Mouse (Mus musculus) G1E-ER4 (cell line): ENCODE results near the gene Tnfsf8. TPM values are rescaled to one million over a fixed set of nuclear protein-coding genes. Genes with fewer than 3 reads are reported as not detected.

ENCODE experiments used
- GATA1 ChIP-seq: IDR thresholded peaks from one replicate; pipeline ENCODE4 v1.8.0; 2012; ENCODE audit warnings: low read length, inconsistent platforms
- polyA plus RNA-seq: library from polyadenylated mRNA; stranded (reverse); fragments of >175 nt; gene quantifications from 2 replicates; pipeline ENCODE4 v1.2.3, GENCODE M21; 2012

The Tnfsf8 gene
- polyA plus RNA-seq, 1 experiment = not detected

GRCm38 (mm10) chr4:63853782-63854386, 7.3 kb downstream of the Tnfsf8 start:
- TF ChIP-seq GATA1 = no peak

- TF ChIP-seq GATA1 = no peak
Observed at GRCm38 (mm10) chr4:63850082-63850481, 11.1 kb downstream of the Tnfsf8 start.

GRCm38 (mm10) chr4:63846881-63847597, 14.1 kb downstream of the Tnfsf8 start:
- no peak for TF ChIP-seq GATA1

- no peak for TF ChIP-seq GATA1
Observed at GRCm38 (mm10) chr4:63845760-63846159, 15.4 kb downstream of the Tnfsf8 start.

- no peak for TF ChIP-seq GATA1
Observed at GRCm38 (mm10) chr4:63843924-63844323, 17.2 kb downstream of the Tnfsf8 start.

GRCm38 (mm10) chr4:63842278-63842677, 18.9 kb downstream of the Tnfsf8 start:
- TF ChIP-seq GATA1 = no peak

- no peak for TF ChIP-seq GATA1
Observed at GRCm38 (mm10) chr4:63840457-63840856, 20.7 kb downstream of the Tnfsf8 start.

- no peak for TF ChIP-seq GATA1
Observed at GRCm38 (mm10) chr4:63823136-63823535, 38.0 kb downstream of the Tnfsf8 start.

- TF ChIP-seq GATA1 = no peak
Observed at GRCm38 (mm10) chr4:63817505-63817904, 43.6 kb downstream of the Tnfsf8 start.

- TF ChIP-seq GATA1 = no peak
Observed at GRCm38 (mm10) chr4:63815668-63816067, 45.5 kb downstream of the Tnfsf8 start.

GRCm38 (mm10) chr4:63798083-63798482, 63.1 kb downstream of the Tnfsf8 start:
- TF ChIP-seq GATA1 = no peak

GRCm38 (mm10) chr4:63796527-63796926, 64.6 kb downstream of the Tnfsf8 start:
- TF ChIP-seq GATA1 = no peak

GRCm38 (mm10) chr4:63792328-63792727, 68.8 kb downstream of the Tnfsf8 start:
- no peak for TF ChIP-seq GATA1

- TF ChIP-seq GATA1 = no peak
Observed at GRCm38 (mm10) chr4:63785466-63785865, 75.7 kb downstream of the Tnfsf8 start.

GRCm38 (mm10) chr4:63783826-63784225, 77.3 kb downstream of the Tnfsf8 start:
- TF ChIP-seq GATA1 = no peak

GRCm38 (mm10) chr4:63782970-63783613, 78.1 kb downstream of the Tnfsf8 start:
- TF ChIP-seq GATA1 = no peak

Other genes starting within 250 kb of the Tnfsf8 start
- gene Tex48, start 238.9 kb downstream of the Tnfsf8 start, polyA plus RNA-seq = not detected in 2 replicates
- gene Gm11214, start 198.0 kb downstream of the Tnfsf8 start, polyA plus RNA-seq = not detected in 2 replicates
- not detected in 2 replicates for gene Tnfsf15, start 116.2 kb downstream of the Tnfsf8 start, polyA plus RNA-seq
- not detected in 2 replicates for gene Tnc, start 185.7 kb upstream of the Tnfsf8 start, polyA plus RNA-seq